Comparison of ENCODE assay signal across 14 mouse cellular contexts in the genomic region with DNA sequence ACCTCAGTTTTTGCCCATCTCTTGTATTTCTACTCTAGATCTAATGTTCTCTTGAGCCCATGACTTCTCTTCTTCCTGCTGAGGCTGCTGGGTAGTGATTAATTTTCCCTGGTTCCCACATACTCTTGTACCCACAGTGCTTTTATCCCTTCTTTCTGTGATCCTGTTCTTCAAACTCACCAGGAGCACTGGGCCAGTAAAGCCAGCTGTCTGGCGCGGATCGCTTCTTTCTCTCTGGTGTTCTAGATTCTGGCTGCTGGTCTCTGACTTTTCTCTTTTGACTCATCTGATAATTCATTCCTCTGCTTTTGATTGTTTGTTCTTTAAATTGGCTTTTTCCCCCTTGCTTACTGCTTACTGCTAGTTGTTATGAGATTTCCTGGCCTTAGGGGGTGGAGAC. TPM values are rescaled to one million over a fixed set of nuclear protein-coding genes. Genes with fewer than 3 reads are reported as not detected.
"Had no signal": no experiment of that assay in that cellular context is flagged by ENCODE, and none has a peak within 500 bp of the region (broad histone marks: within the 10 kb centered on the region; RNA-seq: fewer than 3 reads in every experiment).

No protein-coding gene starts in this region.

- H3K9ac ChIP-seq: kidney, embryonic 15.5 days; liver, embryonic 13.5 days had no signal

- H3K4me2 ChIP-seq: kidney, embryonic 15.5 days; liver, embryonic 13.5 days; midbrain, embryonic 11.5 days had no signal

- H3K27me3 ChIP-seq: kidney, embryonic 15.5 days had no signal

- H3K27ac ChIP-seq: kidney, embryonic 15.5 days; left cerebral cortex, adult 2 months; liver, embryonic 13.5 days had no signal

- H3K4me3 ChIP-seq: kidney, embryonic 15.5 days; left cerebral cortex, adult 2 months; liver, embryonic 13.5 days had no signal

- DNase-seq: kidney, postnatal 10 days; kidney, postnatal 36 days; layer of hippocampus, postnatal 36 days; liver, embryonic 13.5 days; lung, adult 2 months; lung, postnatal 14 days; midbrain, embryonic 14.5 days; thymus, adult 18-20 months; thymus, postnatal 36 days had no signal

- H3K9me3 ChIP-seq: kidney, embryonic 15.5 days; liver, embryonic 13.5 days had no signal

RNA-seq across cellular contexts. Expression of a gene that starts 45.9 kb away (rescaled TPM):
- total RNA-seq: megakaryocyte progenitor cell, adult 5-6 weeks; megakaryocyte-erythroid progenitor cell, adult 5-6 weeks had no signal
